Mouse (Mus musculus) thymus, adult 2 months (tissue): ENCODE data around the gene Tfpt. TPM values are rescaled to one million over a fixed set of nuclear protein-coding genes. Genes with fewer than 3 reads are reported as not detected.

Source experiments
- DNase-seq: peaks from one replicate; pipeline ENCODE4 v3.0.0; 2021
- H3K27ac ChIP-seq: fragments of 200-500 bp; 2 replicates; pipeline ENCODE4 v1.5.1; 2012; ENCODE audit warnings: low read length, control low read depth; ENCODE audit not compliant: control insufficient read depth, insufficient read depth
- H3K27me3 ChIP-seq: fragments of 200-500 bp; 2 replicates; pipeline ENCODE4 v1.6.1; 2012; ENCODE audit warnings: mild to moderate bottlenecking, low read length, moderate library complexity, mixed read lengths; ENCODE audit not compliant: control insufficient read depth, insufficient read depth
- H3K36me3 ChIP-seq: fragments of 200-500 bp; 2 replicates; pipeline ENCODE4 v1.6.1; 2012; ENCODE audit warnings: mild to moderate bottlenecking, low read length, moderate library complexity; ENCODE audit not compliant: control insufficient read depth, insufficient read depth
- H3K4me1 ChIP-seq: fragments of 200-500 bp; replicated peaks from 2 replicates; pipeline ENCODE4 v1.6.1; 2012; ENCODE audit warnings: low read length; ENCODE audit not compliant: control insufficient read depth, insufficient read depth
- H3K4me3 ChIP-seq: fragments of 200-500 bp; 2 replicates; pipeline ENCODE4 v1.5.1; 2012; ENCODE audit warnings: mild to moderate bottlenecking, low read length, control low read depth, moderate library complexity; ENCODE audit not compliant: control insufficient read depth, insufficient read depth
- CTCF ChIP-seq: fragments of 200-500 bp; IDR thresholded peaks from 2 replicates; pipeline ENCODE4 v1.5.1; 2012; ENCODE audit warnings: mild to moderate bottlenecking, control low read depth, low read length, moderate library complexity, borderline replicate concordance; ENCODE audit not compliant: control insufficient read depth, poor library complexity, insufficient read depth; ENCODE audit errors: extremely low read depth
- POLR2A ChIP-seq: fragments of 200-500 bp; IDR thresholded peaks from 2 replicates; pipeline ENCODE4 v1.6.1; 2012; ENCODE audit warnings: mild to moderate bottlenecking, low read length, control low read depth, moderate library complexity; ENCODE audit not compliant: control insufficient read depth, poor library complexity, insufficient read depth; ENCODE audit errors: extremely low read depth
- WGBS: fragments of 180-500 bp; shearing (Covaris S2); methylation state at CpG from one replicate; pipeline ENCODE4 v1.1.7; 2018; 5-methylcytosine and 5-hydroxymethylcytosine counted together
- polyA plus RNA-seq: library from polyadenylated mRNA; depleted of rRNA; stranded (reverse); fragments of >200 nt; gene quantifications from 2 replicates; pipeline ENCODE4 v1.2.3, GENCODE M21; 2012

Gene Tfpt
- polyA plus RNA-seq, 1 experiment: 9.4 TPM

GRCm38 (mm10) chr7:3629030-3629429, 699 bp downstream of the Tfpt start:
- H3K27ac ChIP-seq: no peak overlapping the region
- peaks cover 15% of the 10 kb centered on the region for H3K4me1 ChIP-seq
- H3K4me3 ChIP-seq: peak overlapping the region; percentile 77
- no peaks in the 10 kb centered on the region for H3K27me3 ChIP-seq
- TF ChIP-seq POLR2A: no peak
- no peak for TF ChIP-seq CTCF
- 32% methylated on average over 4 of the region's 4 CpGs for WGBS
- DNase-seq: peak; percentile 14
- H3K36me3 ChIP-seq: no peaks in the 10 kb centered on the region

- peak within 1 kb of the TSS; percentile 9 for H3K27ac ChIP-seq
- H3K36me3 ChIP-seq: peaks cover 14% of the 10 kb centered on the region; the same call in 1 of the 2 replicates
- DNase-seq: peak; percentile 90
- H3K27me3 ChIP-seq: no peaks in the 10 kb centered on the region
- WGBS: 1% methylated on average over 32 of the region's 32 CpGs
- peak; percentile 56 for TF ChIP-seq POLR2A
- no peak for TF ChIP-seq CTCF
- peak within 1 kb of the TSS; percentile 68 for H3K4me3 ChIP-seq
- peaks cover 4% of the 10 kb centered on the region for H3K4me1 ChIP-seq
Measured at GRCm38 (mm10) chr7:3617242-3617995, 12.3 kb downstream of the Tfpt start, which contains the start of gene Ndufa3. TSS of gene Ndufa3 (plus strand) at chr7:3617373.

DNA sequence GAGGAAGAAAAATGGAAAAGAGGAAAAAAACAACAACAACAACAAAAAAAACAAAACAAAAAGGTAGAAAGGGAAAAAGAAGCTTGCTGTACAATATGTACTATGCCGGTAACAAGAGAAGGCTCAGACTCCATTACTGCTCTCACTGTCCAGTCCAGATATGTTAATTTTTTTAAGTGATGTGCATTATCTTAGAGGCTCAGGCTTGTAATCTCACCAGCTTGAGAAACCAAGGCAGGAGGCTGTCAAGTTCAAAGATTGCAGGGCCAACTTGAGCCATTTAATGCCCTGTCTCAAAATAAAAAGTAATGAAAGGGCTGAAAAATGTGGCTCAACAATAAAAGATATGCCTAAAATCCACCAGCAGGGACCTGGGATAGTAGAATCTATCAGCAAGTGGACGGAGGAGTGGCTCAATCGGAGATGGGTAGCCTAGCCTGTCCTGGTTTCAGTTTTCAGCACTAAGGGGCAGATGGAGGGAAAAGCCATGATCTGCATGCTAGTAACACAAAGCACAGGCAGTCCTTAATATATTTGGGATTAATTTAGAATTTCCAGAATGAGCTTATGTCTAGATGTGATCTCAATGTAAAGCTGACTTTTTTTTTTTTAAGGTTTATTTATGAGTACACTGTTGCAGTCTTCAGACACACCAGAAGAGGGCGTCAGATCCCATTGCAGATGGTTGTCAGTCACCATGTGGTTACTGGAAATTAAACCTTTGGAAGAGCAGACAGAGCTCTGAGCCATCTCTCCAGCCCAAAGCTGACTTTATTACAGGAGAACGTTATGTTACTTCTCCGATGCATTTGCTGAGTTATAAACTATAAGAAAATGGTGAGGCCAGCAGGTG, 13.1 kb downstream of the Tfpt start:
- Histone ChIP-seq H3K4me3 (no peak overlapping the region), H3K27ac (no peak overlapping the region), H3K4me1 (peaks cover 4% of the 10 kb centered on the region), H3K36me3 (peaks cover 12% of the 10 kb centered on the region; the same call in 1 of the 2 replicates), H3K27me3 (no peaks in the 10 kb centered on the region)
- WGBS: 46% methylated on average over 6 of the region's 6 CpGs
- DNase-seq: no peak
- TF ChIP-seq CTCF: no peak
- TF ChIP-seq POLR2A: no peak

GRCm38 (mm10) chr7:3616057-3616388, 13.7 kb downstream of the Tfpt start, which contains the start of gene Oscar:
TSS of gene Oscar (minus strand) at chr7:3616157.
- no peak for TF ChIP-seq CTCF
- TF ChIP-seq POLR2A: no peak
- 92% methylated on average over 4 of the region's 4 CpGs for WGBS
- DNase-seq: no peak
- peaks cover 12% of the 10 kb centered on the region; the same call in 1 of the 2 replicates for H3K36me3 ChIP-seq
- H3K4me3 ChIP-seq: no peak within 1 kb of the TSS
- H3K27ac ChIP-seq: no peak within 1 kb of the TSS
- H3K4me1 ChIP-seq: peaks cover 8% of the 10 kb centered on the region
- H3K27me3 ChIP-seq: no peaks in the 10 kb centered on the region

- Histone ChIP-seq H3K27ac (no peak overlapping the region), H3K4me3 (no peak overlapping the region), H3K4me1 (peaks cover 13% of the 10 kb centered on the region), H3K27me3 (no peaks in the 10 kb centered on the region), H3K36me3 (peaks cover 3% of the 10 kb centered on the region; the same call in 1 of the 2 replicates)
- no peak for DNase-seq
- WGBS: 84% methylated on average over 3 of the region's 3 CpGs
- TF ChIP-seq POLR2A: no peak
- no peak for TF ChIP-seq CTCF
Measured at GRCm38 (mm10) chr7:3614021-3614420, 15.7 kb downstream of the Tfpt start.

DNA sequence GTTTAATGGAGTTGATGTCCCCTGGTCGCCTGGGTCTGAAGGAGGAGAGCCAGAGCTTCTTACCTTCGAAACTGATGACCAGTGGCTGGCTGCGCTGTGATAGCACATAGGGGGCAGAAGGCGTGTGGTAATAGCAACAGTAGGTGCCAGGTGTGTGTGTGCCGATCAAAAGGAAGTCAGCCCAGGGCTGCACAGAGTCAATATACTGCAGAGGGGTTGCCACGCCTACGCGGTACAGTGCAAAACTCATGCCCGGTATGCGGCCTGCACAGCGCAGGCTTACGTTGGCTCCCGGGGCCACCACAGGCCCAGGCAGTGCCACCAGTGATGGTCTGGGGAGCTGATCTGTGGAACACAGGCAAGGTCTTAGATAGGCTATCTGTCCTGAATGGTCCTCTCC, 18.7 kb downstream of the Tfpt start:
- no peak for DNase-seq
- 77% methylated on average over 13 of the region's 13 CpGs for WGBS
- peaks cover 9% of the 10 kb centered on the region; the same call in 1 of the 2 replicates for H3K4me1 ChIP-seq

More for the DNA sequence above, 18.7 kb downstream of the Tfpt start:
- H3K36me3 ChIP-seq: no peaks in the 10 kb centered on the region
- no peak overlapping the region for H3K27ac ChIP-seq
- H3K27me3 ChIP-seq: no peaks in the 10 kb centered on the region
- TF ChIP-seq POLR2A (no peak), CTCF (no peak)
- no peak overlapping the region for H3K4me3 ChIP-seq
